Mouse (Mus musculus) lung, postnatal 14 days (tissue): ENCODE data around the gene Hoxd9.

Source experiments
- DNase-seq: peaks from one replicate; pipeline ENCODE4 v3.0.0; 2021

The Hoxd9 gene

DNA sequence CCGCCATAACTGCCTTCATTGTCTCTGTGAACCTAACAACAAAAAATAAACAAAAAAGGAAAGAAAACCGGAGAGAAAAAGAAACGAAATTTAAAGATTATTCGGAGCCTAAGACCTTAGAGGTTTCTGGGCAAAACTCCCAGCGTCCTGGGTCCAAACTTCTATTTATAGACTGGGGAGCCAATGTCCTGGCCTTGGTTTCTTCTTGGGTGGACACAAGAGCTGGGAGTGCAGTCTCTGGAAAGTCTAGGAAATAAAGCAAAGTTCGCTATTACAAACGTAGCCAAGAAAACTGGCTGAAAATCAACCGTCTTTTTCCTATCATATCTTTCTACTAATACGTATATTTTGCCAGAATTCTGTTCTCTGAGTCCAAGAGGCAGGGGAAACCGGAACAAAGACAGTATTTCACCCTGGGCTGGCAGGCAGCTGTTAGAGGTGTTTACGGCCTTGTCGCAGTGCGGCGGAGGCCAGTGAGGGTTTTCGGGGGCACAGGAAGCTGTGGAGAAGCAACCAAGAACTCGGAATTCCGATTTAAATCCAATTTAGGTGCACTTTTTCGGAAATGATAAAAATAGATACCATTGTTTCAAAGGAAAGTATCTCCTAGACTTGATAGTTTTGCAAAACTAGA lies 16.7 kb downstream of the Hoxd9 start:
- no peak for DNase-seq

DNA sequence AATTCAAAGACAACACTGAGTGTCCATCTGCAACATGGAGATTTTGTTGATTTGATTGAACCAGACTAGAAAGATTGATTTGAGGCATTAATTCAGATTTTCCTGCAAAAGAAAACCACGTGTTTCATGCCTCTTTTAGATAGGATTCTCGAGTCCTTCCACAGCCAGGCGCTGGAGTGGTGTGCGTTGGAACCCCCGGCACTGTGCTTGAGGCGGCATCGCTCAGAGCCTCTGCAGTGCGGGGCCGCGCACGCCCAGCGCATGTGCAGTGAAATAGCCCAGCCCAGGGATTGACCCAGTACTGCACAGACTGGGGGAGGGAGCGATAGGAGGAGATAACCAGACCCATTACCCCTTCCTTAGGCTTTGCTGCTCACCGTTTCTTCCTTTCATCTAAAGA lies 17.4 kb downstream of the Hoxd9 start:
- no peak for DNase-seq

DNA sequence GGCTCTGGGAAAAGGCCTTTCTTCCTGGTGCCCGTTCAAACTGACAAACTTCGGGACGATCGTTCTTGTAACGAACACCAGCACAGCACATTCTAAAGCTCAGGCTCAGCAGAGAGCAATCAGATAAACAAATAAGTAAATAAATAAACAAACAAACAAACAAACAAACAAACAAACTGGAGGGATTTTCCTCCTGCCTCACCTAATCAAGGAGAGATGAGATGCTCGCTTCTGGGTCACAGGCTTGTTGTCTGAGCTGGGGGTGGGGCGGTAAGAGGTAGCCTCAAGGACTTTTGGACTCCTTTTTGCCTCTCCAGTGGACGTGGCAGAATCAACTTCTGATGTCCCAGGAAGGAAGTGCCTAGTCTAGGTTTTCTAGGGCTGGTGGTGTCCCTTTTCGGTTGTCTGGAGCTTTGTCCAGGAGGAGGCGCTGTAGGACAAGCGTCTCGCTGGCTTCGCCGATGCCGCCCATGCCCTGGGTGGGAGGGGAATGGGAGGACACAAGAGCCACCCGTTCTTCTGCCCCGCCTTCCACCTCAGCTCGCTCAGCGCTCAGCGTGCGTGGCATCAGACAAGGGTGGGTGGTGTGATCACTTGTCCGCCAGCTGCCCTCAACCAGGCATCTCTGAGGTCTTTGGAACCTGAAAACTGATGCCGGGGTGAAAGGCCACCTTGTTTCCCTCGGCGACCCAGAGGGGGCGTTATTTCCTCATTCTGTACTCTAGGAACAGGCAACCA lies 18.1 kb downstream of the Hoxd9 start:
- peak; percentile 90 for DNase-seq

DNA sequence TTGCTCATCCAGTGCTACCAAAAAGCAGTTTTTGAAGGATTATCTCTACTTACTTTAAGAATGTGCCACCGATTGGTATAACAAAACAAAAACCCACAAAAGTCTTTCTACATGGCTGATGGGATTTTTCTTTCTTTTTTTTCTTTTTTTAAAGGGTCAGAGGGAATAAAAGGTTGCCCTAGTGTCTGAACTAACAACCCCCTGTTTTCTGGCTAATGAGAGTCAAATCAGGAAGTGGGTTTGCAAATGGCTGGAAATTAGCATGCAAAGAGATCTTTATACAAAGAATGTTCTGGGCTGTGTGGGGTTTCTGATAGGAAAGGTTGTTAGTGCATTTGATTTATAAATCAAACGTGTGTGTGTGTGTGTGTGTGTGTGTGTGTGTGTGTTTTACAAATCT lies 22.9 kb downstream of the Hoxd9 start:
- no peak for DNase-seq

- no peak for DNase-seq
Measured at GRCm38 (mm10) chr2:74720955-74721491, 23.5 kb downstream of the Hoxd9 start.

GRCm38 (mm10) chr2:74721882-74722281 lies 24.4 kb downstream of the Hoxd9 start:
- DNase-seq: no peak

- no peak for DNase-seq
Measured at GRCm38 (mm10) chr2:74722949-74723348, 25.4 kb downstream of the Hoxd9 start.

DNA sequence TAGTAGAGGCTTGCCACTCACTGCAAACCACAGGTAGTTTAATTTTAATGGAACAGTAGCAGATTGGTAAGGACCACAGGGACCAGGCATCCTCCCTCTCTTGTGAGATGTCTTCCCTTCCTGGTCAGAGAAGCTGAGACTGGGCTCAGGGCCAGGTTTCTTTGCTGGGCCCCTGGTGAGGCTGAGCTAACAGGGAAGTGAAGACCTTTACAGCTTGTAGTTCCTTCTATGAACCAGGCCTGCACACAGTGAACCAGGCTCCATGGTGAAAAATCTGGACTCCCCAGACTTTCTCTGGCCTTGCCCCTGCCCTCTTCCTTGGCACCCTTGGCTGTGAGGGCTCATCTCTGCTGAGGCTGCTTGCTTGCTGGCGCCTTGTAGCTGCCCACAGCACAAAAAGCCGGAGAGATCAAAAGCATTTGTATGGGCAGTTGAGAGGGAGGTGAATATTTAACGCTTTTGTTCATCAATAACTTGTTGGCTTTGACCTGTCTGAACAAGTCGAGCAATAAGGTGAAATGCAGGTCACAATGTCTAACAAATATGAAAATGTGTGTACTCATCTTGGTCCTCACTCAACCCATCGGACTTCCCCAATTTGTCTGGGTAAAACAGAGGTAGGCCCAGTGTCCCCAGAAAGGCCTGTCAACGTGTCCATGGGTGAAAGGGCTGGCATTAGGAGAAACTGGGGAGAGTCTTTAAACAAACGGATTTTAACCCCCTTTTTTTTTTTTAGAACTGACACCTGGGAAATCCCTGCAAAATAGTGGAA lies 26.9 kb downstream of the Hoxd9 start:
- DNase-seq: no peak

GRCm38 (mm10) chr2:74725171-74725570 lies 27.6 kb downstream of the Hoxd9 start:
- DNase-seq: no peak

DNA sequence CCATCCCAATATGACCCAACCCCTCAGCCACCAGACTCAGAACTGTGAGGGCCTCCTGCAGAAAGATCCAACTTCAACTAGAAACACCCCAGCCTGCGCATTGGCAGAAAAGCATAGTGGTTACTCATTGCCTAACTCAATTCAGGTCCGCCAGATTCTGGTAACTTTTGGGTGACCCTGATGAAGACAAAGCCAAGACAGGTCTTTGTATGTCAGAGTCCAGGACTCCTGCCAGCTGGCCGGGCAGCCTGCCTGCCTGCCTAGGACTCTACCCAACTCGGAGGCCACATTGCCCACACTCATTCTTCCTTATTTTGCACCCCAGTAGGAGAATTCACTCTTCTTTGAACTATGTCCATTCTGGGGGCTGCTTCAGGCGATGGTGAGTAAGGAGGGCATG lies 29.0 kb downstream of the Hoxd9 start, which contains the start of gene Gm28230:
Gm28230 (plus strand) TSS at position 178 of the 400 bp plus-strand sequence.
- DNase-seq: no peak

DNA sequence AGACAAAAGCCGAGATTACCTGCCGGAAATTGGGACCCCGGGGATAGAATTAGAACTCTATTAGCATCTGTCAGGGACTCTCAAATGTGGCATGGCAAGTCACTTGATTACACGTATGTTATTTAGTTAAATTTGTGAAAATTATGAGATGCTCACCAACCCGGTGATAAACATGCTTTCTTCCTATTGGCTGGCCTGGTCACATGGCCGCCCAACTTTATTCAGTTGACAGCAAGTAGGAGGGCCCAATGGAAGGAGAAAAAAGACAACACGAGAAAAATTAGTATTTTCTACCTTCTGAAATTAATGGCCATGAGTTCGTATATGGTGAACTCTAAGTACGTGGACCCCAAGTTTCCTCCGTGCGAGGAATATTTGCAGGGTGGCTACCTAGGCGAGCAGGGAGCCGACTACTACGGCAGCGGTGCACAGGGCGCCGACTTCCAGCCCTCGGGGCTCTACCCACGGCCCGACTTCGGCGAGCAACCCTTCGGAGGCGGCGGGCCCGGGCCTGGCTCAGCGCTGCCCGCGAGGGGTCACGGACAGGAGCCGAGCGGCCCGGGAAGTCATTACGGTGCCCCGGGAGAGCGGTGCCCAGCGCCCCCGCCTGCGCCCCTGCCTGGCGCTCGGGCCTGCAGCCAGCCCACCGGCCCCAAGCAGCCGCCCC lies 29.6 kb downstream of the Hoxd9 start:
- DNase-seq: no peak

DNA sequence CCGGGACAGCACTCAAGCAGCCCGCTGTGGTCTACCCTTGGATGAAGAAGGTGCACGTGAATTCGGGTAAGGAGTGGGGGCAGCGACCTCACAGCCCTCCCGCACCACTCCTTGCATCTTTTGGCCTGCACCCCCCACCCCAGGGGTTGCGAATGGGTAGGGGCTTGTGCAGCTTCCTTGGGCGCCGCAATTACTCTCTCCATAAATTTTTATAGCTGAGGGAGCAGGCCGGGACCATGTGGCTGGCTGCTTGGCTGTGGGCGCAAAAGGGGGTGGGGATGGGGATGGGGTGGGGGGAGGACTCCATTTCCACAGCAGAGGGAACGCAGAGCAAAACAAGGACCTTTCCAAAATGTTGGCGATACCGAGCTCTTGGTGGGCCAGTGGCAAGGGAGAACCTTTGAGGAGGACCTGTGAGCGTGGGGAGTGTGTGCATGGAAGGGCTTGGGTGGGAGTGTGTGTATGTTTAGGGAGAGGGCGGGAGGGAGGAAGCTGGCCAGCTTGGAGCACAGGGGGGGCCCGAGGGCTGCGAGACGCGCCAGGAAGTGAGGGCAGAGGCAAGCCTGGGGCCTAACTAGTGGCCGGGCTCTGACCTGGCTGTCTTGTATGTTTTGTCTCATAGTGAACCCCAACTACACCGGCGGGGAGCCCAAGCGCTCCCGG lies 30.2 kb downstream of the Hoxd9 start:
- DNase-seq: no peak

DNA sequence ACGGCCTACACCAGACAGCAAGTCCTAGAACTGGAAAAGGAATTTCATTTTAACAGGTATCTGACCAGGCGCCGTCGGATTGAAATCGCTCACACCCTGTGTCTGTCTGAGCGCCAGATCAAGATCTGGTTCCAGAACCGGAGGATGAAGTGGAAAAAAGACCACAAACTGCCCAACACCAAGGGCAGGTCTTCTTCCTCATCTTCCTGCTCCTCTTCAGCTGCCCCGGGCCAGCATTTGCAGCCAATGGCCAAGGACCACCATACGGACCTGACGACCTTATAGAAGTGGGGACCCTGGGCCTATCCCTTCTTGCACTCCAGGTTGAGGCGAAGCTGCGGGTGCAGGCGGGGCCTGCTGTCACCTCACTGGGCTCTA lies 30.8 kb downstream of the Hoxd9 start:
- no peak for DNase-seq

DNA sequence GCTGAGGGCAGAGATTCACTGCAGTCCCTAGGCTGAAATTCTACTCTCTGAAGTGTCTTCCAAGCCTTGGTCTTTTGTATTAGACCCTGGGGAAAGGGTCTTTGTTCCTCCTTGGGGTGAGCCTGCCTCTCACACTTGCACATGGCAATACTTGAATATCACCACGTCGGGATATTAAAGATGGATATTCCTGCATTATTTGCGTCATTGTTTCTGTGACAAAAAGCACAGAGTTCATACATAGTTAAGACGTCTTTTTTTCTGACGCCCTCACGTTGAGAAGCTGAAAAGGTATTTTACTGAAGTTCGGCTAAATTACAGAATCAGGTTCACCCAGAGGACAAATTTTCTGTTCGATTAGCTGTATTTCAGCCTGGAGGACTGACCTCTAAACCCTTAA lies 32.8 kb downstream of the Hoxd9 start:
- no peak for DNase-seq

GRCm38 (mm10) chr2:74731055-74731454 lies 33.5 kb downstream of the Hoxd9 start:
- no peak for DNase-seq

DNA sequence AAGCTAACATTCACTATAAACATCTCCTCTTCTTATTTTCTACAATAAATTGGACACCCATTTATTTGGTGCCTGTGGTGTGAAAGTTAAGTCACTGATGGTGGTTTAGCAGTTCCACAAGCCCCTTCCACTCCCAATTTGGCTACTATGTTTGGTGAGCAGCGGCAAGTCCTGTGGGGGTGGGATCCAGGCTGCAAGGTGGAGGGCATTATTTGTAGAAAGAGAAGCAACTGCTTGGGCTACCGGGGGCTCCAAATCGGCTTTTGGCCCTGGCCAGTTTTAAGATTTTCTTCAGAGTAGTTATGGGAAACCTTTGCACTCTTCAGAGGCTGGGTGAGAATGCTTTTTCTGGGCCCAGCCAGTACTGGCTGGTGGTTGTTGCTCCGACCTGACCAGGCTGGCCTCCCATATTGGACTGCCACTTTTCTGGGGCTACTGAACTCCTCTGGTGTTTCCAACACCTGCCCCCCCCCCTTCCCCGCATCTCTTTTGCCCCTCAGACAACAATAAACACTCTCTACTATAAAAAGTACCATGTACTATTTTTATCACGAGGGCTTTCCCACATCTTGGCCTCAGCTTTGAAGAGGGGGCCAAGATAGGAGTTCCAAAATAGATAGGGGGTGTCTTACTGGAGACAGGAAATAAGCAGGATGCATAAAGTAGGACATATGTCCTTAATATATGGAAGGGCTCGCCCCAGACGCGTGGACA lies 34.4 kb downstream of the Hoxd9 start:
- DNase-seq: no peak

DNA sequence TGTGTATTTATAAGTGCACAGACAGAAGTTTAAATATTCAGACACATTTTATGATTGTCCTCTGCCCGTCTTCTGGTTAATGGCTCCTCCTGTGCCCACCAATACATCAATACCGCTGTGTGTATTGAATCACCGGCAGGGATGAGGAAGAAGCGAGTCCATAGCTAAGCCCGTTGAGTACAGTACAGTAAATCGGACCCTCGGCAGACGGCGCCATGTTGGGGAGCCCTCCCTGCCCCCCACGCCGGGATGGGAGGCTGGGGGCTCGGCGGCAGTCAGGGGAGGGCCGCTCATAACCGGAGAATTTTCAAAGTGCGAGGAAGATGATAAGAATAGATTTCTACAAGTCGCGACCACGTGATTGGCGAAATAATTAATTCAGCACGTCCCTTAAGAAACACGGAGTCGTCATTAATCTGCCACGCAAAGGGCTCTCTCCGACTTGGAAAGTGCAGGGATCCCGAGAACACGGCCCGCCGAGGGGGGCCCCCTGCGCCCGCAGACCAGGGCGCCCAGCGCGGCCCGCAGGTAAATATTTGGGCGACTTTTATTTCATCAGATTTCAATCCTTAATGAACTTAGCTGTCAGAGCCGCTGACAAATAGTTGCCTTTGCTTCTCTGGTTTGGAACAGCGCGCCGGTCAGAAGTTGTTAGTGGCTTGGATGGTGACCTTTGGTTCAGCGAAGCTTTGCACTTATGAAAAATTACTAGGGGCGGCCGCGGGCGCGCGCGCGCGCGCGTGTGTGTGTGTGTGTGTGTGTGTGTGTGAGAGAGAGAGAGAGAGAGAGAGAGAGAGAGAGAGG lies 35.2 kb downstream of the Hoxd9 start:
- no peak for DNase-seq

GRCm38 (mm10) chr2:74733317-74733661 lies 35.8 kb downstream of the Hoxd9 start:
- no peak for DNase-seq

GRCm38 (mm10) chr2:74733765-74734164 lies 36.2 kb downstream of the Hoxd9 start:
- DNase-seq: no peak

DNA sequence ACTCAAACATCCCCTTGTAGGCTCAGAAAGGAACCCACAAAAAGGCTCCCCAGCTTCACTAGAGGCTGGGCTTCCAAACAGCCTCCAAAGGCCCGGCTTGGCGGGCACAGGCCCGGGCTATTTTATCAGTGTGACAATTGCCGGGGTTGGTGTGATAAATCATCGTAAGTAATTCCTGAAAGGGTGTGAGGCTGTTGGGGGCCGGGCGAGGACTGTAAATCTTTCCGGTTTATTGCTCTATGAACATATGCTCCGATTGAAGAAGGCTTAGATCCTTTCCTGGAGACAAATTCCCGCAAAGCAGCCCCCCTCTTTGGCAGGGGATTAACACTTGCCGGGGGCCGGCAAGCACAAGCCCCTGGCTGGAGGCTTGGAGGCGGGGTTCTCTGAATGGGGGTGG lies 36.9 kb downstream of the Hoxd9 start:
- DNase-seq: no peak
